Mouse (Mus musculus) adrenal gland, postnatal 36 days (tissue): Measurements from ENCODE around the gene Prkag1. TPM values are rescaled to one million over a fixed set of nuclear protein-coding genes. Genes with fewer than 3 reads are reported as not detected.

Experiments
- DNase-seq, 2 experiments: peaks; one replicate each; pipeline ENCODE4 v3.0.0; 2021; ENCODE audit warnings: mixed read lengths in 1 of 2
- total RNA-seq, 2 experiments: library from RNA; stranded (reverse); gene quantifications; 2 replicates each; pipeline ENCODE4 v1.2.3; 2021

Prkag1 gene
- total RNA-seq, 2 experiments from 2014 or later = 68.3 to 87.0 TPM

GRCm38 (mm10) chr15:98793141-98793698 is 38.1 kb downstream of the Prkag1 start:
- DNase-seq = no peak

DNA sequence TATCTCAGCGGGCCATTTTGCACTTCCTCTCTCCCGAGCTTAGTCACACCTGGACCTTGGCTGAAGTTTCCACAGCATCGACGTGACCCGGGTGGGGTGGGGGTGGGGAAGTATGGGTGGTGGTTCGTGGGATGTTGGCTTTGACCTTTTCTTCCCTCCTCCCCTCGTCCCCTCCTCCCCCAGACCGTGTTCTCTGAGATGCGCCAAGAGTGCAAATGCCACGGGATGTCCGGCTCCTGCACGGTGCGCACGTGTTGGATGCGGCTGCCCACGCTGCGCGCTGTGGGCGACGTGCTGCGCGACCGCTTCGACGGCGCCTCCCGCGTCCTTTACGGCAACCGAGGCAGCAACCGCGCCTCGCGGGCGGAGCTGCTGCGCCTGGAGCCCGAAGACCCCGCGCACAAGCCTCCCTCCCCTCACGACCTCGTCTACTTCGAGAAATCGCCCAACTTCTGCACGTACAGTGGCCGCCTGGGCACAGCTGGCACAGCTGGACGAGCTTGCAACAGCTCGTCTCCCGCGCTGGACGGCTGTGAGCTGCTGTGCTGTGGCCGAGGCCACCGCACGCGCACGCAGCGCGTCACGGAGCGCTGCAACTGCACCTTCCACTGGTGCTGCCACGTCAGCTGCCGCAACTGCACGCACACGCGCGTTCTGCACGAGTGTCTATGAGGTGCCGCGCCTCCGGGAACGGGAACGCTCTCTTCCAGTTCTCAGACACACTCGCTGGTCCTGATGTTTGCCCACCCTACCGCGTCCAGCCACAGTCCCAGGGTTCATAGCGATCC is 38.9 kb downstream of the Prkag1 start:
- DNase-seq = no peak

- DNase-seq = no peak
Measured at GRCm38 (mm10) chr15:98791771-98792170, 39.5 kb downstream of the Prkag1 start.

- DNase-seq = no peak
Measured at GRCm38 (mm10) chr15:98791221-98791620, 40.1 kb downstream of the Prkag1 start.

- no peak for DNase-seq
Measured at GRCm38 (mm10) chr15:98790761-98791160, 40.6 kb downstream of the Prkag1 start.

GRCm38 (mm10) chr15:98789661-98790535 is 41.4 kb downstream of the Prkag1 start, which contains the start of gene Wnt1:
Wnt1 (plus strand) TSS chr15:98789857.
- peak; percentile 64 to 80 for DNase-seq

- DNase-seq = no peak
Measured at GRCm38 (mm10) chr15:98788972-98789660, 42.2 kb downstream of the Prkag1 start.

DNA sequence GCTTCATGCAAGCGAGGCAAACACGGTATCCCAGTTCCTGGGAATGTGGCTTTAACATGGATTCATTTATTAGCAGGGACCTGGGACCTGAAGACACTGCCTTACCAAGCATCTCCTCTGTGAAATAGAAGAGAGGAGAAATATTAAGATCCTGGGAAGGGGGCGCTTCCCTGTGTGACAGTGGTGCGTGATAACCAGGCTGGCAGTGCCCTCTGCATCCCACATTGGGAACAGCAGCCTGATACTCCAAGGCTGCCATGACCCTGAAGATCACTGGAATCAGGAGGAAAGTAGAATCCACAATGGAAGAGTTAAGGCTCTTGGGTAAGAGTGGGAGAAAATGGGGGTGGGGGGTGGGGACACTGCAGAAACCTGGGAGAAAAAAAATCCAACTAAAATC is 43.4 kb downstream of the Prkag1 start:
- peak in 1 of 2 experiments; percentile 47 for DNase-seq

- no peak for DNase-seq
Measured at GRCm38 (mm10) chr15:98785744-98786143, 45.6 kb downstream of the Prkag1 start.

DNA sequence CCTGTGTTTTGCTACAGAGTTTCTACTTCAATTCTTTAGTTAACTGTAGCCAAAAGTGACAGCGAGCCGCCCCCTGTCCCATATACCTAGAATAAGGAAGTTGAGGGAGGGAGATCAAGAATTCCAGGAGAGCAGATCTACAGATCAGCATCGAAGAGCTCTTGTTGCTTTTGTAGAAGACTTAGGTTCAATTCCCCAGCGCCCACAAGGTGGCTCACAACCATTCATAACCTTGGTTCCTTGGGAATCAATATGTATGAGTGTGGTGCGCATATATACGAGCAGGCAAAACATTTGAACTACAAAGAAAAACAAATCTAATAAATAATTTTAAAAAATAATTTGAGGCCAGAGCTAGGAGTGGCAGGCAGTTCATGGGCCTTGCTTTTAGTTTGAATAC is 50.2 kb downstream of the Prkag1 start:
- DNase-seq = no peak

DNA sequence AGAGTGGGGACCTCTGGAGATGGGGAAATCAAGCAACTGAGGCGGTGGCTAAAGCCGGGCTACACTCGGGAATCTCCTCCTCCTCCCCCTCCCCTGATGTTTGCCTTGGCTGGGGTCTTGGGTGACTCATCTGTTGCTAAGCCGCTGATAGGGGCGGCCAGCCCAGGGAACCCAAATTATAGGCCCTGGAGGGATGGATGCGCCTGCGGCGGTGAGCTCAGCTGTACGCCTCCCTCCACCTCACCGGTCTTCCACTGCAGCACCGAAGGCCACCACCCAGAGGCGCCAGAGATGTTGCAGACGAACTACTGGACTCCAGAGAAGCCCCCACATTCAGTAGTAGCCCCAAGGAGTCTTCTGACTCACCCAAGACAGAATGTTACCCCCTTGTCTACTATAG is 50.7 kb downstream of the Prkag1 start:
- DNase-seq = peak in 1 of 2 experiments; percentile 46

GRCm38 (mm10) chr15:98780075-98780474 is 51.2 kb downstream of the Prkag1 start:
- DNase-seq = peak; percentile 39 to 40

DNA sequence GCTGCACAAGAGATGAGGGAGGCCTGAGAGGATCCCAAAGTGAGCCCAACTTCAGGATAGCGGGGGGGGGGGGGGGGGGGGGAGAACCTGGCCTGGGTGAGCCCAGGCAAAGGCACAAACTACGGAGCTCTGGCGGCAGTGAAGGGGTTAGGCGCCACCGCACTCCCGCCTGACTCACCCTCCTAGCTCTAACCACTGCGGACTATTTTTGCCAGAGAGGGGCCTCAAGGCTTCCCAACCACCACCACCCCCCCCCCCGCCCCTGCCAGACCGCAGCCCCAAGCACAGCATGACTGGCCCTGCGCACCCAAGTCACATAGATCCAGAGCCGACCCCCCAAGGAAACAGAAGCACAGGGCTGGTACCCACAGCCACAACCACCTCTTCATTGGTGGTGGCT is 52.5 kb downstream of the Prkag1 start:
- DNase-seq = no peak

DNA sequence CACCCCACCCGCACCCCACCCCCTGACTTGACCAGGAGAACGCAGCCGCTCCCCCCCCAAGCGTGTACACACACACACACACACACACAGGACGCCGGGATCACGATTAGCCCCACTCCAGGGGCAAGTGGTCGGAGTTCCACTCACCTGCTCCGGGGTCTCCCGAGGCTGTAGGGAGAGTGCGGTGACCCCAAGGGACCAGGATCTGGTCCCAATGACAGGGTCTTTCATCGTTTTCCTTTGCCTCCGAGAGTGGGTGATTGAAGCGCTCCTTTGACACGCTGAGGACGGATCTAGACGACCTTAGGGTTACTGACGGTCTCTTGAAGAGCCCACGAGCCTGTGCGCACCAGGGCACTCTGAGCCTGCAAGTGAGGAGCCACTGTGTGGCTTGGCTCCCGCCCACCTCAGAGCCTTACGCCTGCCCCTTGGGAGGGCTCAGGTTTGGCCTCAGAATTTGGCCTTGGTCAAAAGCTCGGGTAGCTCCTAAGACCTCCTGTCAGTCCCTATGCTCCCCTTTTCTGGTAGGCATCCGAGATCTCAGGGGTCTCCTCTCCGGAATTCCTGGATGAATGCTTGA is 53.0 kb downstream of the Prkag1 start:
- no peak for DNase-seq

GRCm38 (mm10) chr15:98777762-98778161 is 53.6 kb downstream of the Prkag1 start, which contains the start of gene Wnt10b:
Wnt10b (minus strand) TSS chr15:98778150.
- DNase-seq = peak; percentile 41 to 51

DNA sequence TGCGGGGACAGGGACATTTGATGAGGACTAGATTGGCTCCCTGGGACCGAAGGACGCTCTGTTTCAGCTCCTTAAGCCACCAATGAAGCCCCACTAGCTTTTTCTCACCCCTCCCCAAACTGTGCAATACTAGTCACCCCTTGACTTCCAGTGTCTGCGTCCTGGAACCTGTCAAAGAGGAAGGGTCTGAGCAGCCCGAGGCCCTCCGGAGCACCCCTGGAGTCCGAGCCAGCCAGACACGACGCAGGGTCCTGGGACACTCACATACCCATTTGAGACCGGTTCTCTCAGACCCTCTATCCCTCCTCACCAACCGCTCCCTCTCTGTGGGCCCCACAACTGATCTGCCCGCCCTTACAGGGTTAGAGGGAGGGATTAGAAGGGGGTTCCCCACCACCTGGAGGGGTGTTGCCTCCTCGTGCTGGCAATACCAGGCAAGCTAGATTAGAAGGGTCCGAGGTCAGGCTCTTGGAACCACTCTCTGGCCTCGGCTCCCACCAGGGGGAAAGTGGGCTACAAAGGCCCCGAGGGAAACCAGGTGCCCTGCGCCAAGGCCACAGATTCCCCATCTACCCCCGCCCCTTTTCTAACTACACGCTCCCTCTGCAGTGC is 54.2 kb downstream of the Prkag1 start:
- no peak for DNase-seq

DNA sequence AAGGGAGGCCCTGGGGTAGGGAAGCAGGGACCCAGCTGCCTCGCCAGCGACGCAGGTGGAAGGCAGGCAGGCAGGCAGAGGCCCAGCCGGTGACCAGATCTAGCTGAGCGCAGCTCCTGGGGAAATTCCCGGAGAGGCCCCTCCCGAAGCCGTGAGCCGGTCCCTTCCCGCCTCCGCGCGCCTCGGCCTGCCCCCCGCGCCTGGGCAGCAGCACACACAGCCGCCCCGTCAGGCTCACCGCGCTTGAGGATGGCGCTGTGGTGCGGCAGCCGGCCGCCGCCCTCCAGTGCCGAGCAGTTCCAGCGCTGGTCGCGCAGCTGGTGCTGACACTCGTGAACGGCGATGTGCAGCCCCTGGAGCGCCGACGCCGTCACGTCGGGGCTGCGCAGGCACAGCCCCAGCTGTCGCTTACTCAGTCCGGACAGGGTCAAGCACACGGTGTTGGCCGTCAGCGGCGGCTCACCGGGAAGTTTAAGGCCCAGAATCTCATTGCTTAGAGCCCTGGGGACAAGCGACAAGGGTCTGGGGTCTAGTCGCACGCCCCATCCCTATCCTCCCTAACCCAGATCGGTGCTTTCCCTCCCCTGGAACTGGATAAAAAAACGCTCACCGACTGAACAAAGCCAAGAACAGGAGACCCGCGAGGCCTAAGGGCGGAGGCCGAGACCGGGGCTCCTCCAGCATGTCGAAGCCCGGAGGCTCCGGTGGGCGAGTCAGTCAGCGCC is 54.9 kb downstream of the Prkag1 start:
- DNase-seq = peak; percentile 35 to 43

- no peak for DNase-seq
Measured at GRCm38 (mm10) chr15:98775533-98775932, 55.8 kb downstream of the Prkag1 start.

GRCm38 (mm10) chr15:98774096-98774495 is 57.2 kb downstream of the Prkag1 start:
- no peak for DNase-seq

GRCm38 (mm10) chr15:98772511-98773211 is 58.7 kb downstream of the Prkag1 start:
- DNase-seq = peak; percentile 49 to 55
